Mouse (Mus musculus): ENCODE results near the gene Srpx.
A peak's percentile ranks its signal among the peaks of the same experiment; 100 is the strongest.

The Srpx gene

GRCm38 (mm10) chrX:10117065-10117719 lies at the start of gene Srpx:
Srpx (minus strand) TSS chrX:10117709.
- DNase-seq (ENCODE audit: low spot score), result peak; percentile 21

- DNase-seq (ENCODE audit: low spot score), result no peak
These were observed 34.9 kb upstream of the Srpx start for GRCm38 (mm10) chrX:10152390-10152789.

GRCm38 (mm10) chrX:10115780-10116179 lies 1.7 kb downstream of the Srpx start:
- no peak for DNase-seq (ENCODE audit: low spot score)

GRCm38 (mm10) chrX:10110736-10111135 lies 6.8 kb downstream of the Srpx start:
- no peak for DNase-seq (ENCODE audit: low spot score)

- DNase-seq (ENCODE audit: low spot score), result no peak
These were observed 9.0 kb downstream of the Srpx start for GRCm38 (mm10) chrX:10108558-10108957.

- DNase-seq (ENCODE audit: low spot score), result no peak
These were observed 12.0 kb downstream of the Srpx start for GRCm38 (mm10) chrX:10105475-10105874.

GRCm38 (mm10) chrX:10102739-10103138 lies 14.8 kb downstream of the Srpx start:
- DNase-seq (ENCODE audit: low spot score), result no peak

- no peak for DNase-seq (ENCODE audit: low spot score)
These were observed 21.7 kb downstream of the Srpx start for GRCm38 (mm10) chrX:10095797-10096196.

- no peak for DNase-seq (ENCODE audit: low spot score)
These were observed 37.1 kb downstream of the Srpx start for GRCm38 (mm10) chrX:10080385-10080784.

GRCm38 (mm10) chrX:10079981-10080380 lies 37.5 kb downstream of the Srpx start:
- no peak for DNase-seq (ENCODE audit: low spot score)

GRCm38 (mm10) chrX:10073966-10074365 lies 43.5 kb downstream of the Srpx start:
- no peak for DNase-seq (ENCODE audit: low spot score)

GRCm38 (mm10) chrX:10071529-10071928 lies 46.0 kb downstream of the Srpx start:
- DNase-seq (ENCODE audit: low spot score), result no peak

GRCm38 (mm10) chrX:10070689-10071088 lies 46.8 kb downstream of the Srpx start:
- DNase-seq (ENCODE audit: low spot score), result peak; percentile 53

GRCm38 (mm10) chrX:10069405-10069804 lies 48.1 kb downstream of the Srpx start:
- no peak for DNase-seq (ENCODE audit: low spot score)

GRCm38 (mm10) chrX:10063781-10064180 lies 53.7 kb downstream of the Srpx start:
- no peak for DNase-seq (ENCODE audit: low spot score)

GRCm38 (mm10) chrX:10063361-10063760 lies 54.1 kb downstream of the Srpx start:
- DNase-seq (ENCODE audit: low spot score), result no peak

- DNase-seq (ENCODE audit: low spot score), result no peak
These were observed 55.3 kb downstream of the Srpx start for GRCm38 (mm10) chrX:10062201-10062600.

- peak; percentile 3 for DNase-seq (ENCODE audit: low spot score)
These were observed 82.8 kb downstream of the Srpx start for GRCm38 (mm10) chrX:10034666-10035065.

- DNase-seq (ENCODE audit: low spot score), result no peak
These were observed 107.3 kb downstream of the Srpx start for GRCm38 (mm10) chrX:10010202-10010601.

GRCm38 (mm10) chrX:10007675-10008270 lies 109.7 kb downstream of the Srpx start:
- DNase-seq (ENCODE audit: low spot score), result no peak

GRCm38 (mm10) chrX:10005946-10006345 lies 111.6 kb downstream of the Srpx start:
- no peak for DNase-seq (ENCODE audit: low spot score)

- no peak for DNase-seq (ENCODE audit: low spot score)
These were observed 116.8 kb downstream of the Srpx start for GRCm38 (mm10) chrX:10000718-10001117.

Data from retina, embryonic 14.5 days (tissue).